Mouse (Mus musculus) right cerebral cortex, adult 2 months (tissue): ENCODE data around the gene Syt16.
A peak's percentile ranks its signal among the peaks of the same experiment; 100 is the strongest.

Experiments used
- DNase-seq, 2 experiments: peaks; one replicate each; pipeline ENCODE4 v3.0.0; 2021 to 2022; ENCODE audit warnings: low spot score in 2 of 2

The Syt16 gene

DNA sequence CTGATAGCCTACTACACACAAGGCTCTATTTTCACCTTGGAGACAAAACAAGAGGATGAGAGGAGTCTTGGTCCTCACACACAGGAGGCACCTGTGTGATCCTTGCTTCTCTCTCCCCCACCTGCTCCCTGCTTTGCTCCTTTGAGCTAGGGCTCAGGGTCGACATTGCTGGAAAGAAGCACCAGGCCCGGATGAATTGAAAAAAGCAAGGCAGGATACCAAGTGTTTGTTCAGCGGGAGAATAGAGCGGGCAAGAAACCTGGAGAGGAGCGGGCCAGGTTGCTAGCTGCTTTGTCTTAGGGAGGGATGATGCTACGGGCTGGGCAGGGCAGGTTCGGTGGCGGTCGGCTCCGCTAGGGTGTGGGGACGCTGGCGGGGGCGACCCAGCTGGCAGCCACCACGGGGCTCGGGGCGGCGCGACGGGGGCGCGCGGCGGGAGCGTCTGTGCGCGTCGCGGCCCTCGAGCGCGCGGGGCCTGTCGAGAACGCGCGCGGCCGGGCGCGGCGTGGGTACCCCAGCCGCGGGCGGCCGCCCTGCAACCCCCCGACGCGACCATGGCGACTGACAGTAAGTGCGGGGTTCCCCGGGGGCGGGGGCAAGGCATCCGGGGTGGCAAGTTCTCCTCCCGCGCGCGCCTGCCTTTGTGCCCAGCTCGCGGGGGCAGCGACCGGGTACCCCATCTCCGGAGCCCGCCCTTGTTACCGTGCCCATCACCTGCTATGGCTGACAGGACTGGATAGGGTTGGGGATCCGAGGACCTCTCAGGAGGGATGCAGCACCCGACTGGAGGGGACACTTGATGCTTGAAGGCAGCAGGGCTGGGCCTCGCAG, at the start of gene Syt16:
Gene Syt16, plus strand, starts transcription at position 365 of the 831 bp plus-strand sequence.
- DNase-seq = peak; percentile 57 to 67

- DNase-seq = no peak
Measured at GRCm38 (mm10) chr12:73948415-73948814, 49.0 kb upstream of the Syt16 start.

GRCm38 (mm10) chr12:73949318-73950058, 48.0 kb upstream of the Syt16 start:
- peak; percentile 44 to 55 for DNase-seq

DNA sequence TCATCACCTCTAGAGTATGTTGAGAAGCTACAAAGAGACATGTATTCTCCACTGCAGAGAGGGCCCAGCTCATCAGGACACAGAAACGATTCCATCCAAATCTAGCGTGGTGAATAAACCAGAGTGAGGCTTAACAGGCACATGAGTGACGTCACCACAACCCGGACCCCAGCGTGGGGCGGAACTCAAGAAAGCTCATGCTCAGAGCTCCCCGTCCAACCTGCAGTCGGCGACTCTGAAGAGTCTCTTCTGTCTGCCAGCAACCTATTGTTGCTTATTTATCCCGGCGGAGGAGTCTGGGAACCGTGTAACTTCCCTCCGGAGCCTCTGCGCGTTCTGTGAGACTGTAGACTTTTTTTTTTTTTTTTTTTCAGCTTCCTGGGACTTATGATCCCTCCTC, 44.6 kb upstream of the Syt16 start:
- DNase-seq = no peak

- DNase-seq = no peak
Measured at GRCm38 (mm10) chr12:73953420-73954186, 43.9 kb upstream of the Syt16 start.

DNA sequence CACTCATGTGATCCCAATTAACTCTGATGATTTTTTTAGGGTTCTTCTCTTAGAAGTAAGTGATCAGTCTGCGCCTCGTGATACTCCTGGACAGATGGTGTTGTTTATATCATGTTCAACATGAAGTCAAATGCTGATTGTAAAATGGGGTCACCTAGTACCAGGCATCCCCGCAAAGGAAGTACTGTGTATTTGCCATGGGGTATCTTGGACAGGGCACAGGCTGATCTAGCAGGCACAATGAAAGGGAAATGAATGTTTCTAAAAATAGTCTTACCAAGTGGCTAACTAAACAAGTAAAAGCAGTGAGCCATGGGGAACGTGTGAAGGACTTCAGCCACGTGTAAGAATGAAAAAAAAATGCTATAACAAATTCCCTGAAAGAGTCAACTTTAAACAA, 42.7 kb upstream of the Syt16 start:
- DNase-seq = no peak

- DNase-seq = no peak
Measured at GRCm38 (mm10) chr12:73957676-73958075, 39.8 kb upstream of the Syt16 start.

DNA sequence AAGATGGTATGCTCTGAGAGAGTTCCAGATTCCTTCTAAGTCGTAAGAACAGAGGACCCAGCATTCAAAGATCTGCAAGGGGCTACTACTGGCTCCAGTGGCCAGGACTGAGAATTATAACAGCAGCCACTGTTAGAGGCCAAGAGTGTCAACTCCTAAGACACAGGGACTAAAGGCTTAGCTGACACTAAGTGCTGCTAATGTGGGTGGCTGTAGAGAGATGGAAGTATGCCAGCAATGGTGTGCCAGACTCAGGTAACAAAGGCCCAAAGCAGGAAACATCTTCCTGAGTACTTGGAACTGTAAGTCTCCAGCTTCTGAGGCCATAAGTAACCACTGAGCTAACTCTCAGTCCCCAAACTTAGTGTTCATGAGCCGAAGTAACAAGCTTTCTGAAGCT, 38.6 kb upstream of the Syt16 start:
- DNase-seq = no peak

- peak; percentile 98 to 99 for DNase-seq
Measured at GRCm38 (mm10) chr12:73964291-73965281, 32.9 kb upstream of the Syt16 start, which contains the start of gene Snapc1. Gene Snapc1, plus strand, starts transcription at chr12:73964481.

DNA sequence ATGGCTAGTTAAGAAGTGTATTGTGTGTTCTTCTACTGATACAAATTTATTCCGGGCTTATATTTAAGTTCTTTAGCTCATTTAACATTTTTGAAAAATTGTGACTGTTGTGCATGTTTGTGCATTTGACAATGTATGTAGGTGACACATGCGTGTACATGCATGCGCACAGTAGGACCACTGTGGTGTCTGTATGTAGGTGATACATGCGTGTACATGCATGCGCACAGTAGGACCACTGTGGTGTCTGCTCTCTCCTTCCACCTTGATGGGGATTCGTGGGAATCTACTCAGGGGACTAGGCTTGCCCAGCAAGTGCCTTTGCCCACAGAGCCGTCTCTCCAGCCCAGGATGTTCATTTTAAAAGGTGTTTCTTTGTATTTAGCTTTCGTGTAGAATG, 28.3 kb upstream of the Syt16 start:
- no peak for DNase-seq

DNA sequence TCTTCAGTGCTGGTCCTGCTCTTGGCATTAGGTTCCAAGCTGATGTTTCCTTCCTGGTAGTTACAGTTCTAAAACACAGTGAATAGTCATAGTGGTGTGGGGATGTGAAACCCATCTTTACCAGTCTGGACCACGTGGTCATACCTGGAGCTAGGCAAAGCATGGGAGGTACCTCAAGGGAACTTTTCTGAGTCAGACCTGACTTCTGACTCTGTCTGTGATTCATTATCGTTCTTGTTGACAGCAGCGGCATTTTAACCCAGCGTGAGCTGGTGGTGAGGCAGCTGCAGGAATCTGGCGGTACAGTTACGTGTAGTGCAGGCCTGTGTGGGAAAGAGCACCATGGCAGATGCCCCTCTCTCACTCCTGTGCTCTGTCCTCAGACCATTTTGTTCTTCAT, 22.9 kb upstream of the Syt16 start:
- no peak for DNase-seq

DNA sequence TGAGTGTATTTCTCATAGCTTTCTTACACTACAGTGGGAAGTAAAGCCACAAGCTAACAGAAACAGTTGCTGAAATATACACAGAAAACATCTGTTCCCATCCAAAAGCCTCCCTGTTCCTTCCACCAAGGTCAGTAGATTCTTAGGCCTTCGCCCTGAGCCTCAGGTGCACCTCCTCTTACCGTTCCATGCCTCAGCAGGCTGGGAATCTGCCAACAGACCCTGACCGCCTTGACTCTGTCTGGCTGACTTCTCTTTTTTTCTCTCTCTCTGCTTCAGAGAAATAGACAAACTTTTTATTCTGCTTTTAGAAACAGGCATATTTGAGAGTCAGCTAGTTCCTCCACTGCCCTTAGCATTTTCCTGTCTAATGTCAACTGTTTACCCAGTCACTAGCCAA, 19.3 kb upstream of the Syt16 start:
- DNase-seq = no peak

DNA sequence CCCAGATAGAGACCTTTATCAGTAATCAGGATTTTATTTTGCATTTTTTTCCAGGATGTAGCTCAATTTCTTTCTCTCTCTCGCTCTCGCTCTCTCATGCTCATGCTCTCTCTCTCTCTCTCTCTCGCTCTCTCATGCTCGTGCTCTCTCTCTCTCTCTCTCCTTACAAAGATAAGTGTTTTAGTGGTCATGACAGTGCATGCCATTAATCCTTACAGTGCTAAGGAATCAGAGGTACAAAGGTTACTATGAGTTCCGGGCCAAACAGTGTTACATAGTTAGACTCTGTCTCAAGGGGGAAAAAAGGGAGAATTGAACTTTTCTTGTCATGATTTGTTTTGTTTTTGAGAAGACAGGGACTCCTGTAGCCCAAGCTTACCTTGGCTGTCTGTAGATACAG, 17.8 kb upstream of the Syt16 start:
- no peak for DNase-seq

GRCm38 (mm10) chr12:73982533-73982932, 14.9 kb upstream of the Syt16 start:
- DNase-seq = peak; percentile 83 to 86

- no peak for DNase-seq
Measured at GRCm38 (mm10) chr12:73986299-73986698, 11.2 kb upstream of the Syt16 start.

DNA sequence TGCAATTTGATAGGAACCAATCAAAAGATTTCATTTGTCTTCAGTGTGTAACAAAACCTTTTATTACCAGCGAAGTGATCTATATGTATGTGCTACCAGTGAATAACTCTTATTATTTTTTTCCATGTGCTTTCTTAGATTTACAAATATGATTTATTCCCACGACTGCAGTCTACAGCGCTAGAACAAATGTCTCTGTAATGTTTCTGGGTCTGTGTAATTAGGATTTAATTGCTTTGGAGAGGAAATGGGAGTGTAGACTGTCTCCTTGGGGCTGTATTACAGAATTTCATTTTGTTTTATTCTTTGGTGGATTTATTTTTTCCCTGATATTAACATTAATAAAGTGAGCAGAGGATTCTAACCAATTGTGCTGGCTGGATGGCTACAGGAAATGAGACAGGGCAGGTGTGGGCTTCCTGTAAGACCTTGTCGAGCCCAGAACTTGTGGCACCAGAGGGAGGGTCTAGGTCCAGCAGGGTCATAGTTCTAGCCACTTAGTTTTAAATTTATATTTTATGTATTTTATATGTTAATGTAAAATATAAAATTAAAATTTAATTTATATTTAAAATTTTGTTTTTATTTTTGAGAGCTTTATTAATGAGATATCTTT, 9.0 kb upstream of the Syt16 start:
- no peak for DNase-seq

GRCm38 (mm10) chr12:73989594-73989993, 7.9 kb upstream of the Syt16 start:
- DNase-seq = peak in 1 of 2 experiments; percentile 34

DNA sequence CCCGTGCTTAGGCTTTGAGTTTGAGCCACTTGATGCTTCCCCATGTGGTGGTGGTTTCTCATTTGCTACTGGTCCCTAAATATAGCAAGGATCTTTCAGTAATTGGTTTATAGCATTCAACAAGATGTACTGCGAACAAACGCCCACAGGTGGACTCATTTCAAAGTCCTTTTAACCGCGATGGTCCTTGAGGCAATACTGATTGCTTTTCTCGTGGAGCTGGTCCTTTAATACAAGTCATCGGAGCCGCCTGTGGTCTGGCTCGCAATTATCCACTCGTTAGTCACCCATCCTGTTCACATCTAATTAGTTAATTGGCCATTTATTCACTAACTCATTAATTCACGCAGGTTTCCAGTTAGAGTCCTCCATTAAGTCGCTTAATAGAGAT, 560 bp upstream of the Syt16 start:
- DNase-seq = peak; percentile 48 to 62

- peak; percentile 22 to 48 for DNase-seq
Measured at GRCm38 (mm10) chr12:73998128-73998456, 631 bp downstream of the Syt16 start.

- DNase-seq = no peak
Measured at GRCm38 (mm10) chr12:74002449-74002848, 5.0 kb downstream of the Syt16 start.

DNA sequence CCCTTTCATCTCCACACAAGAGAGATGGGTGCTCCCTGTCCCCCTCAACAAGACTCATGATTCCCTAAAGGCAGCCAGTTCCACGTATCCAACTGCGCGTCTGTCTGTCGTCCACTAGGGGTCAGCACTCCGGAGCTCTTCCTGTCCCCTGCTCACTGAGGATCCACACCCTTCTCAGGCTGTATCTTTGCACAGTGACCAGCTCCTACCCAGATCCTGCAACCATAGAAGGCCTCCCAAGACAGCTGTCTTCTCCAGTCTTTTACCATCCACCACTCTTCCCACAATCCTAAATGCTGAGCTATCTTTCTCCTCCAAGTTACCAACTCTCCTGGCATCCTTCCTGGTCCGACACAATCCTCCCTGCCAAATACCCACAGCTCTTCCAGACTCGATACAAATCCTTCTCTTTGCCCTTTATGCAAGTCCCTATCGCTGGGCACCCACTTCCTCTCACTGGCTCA, 12.0 kb downstream of the Syt16 start:
- peak; percentile 68 to 72 for DNase-seq
